Mouse (Mus musculus): Measurements from ENCODE around the gene Inpp5a. TPM values are rescaled to one million over a fixed set of nuclear protein-coding genes. Genes with fewer than 3 reads are reported as not detected.
"Not testable (repeated sequence)": the region's sequence is repeated elsewhere in the genome, so short reads cannot be mapped to it uniquely, and the experiment has no call there.

The Inpp5a gene
- polyA plus RNA-seq, 1 experiment from 2014 or later: 22.4 TPM

DNA sequence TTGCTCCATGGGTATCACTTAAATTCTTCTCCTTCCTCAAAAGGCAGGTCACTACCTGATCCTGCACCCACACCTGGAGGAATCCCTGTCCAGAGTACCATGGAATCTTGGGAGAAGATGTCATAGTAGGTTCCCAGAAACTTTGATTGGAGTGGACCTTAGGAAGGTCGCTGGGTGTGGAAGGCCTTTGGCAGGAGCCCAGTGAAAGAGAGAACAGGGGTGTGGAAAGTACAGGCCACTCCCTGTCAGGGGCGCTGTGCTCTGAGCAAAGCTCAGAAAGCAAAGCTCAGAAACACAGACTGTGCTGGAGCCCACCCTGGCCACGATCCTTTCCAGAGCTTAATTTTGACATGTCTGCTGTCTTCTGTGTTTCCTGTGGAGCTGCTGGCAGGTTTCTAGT, 24.5 kb downstream of the Inpp5a start:
- WGBS: 83% methylated on average over 3 of the region's 3 CpGs
- H3K27me3 ChIP-seq (ENCODE audit: control insufficient read depth, insufficient read depth, low read length): no peaks in the 10 kb centered on the region
- H3K27ac ChIP-seq (ENCODE audit: low read depth, low read length): no peak overlapping the region
- no peaks in the 10 kb centered on the region for H3K9me3 ChIP-seq (ENCODE audit: control insufficient read depth, low read length)
- H3K4me1 ChIP-seq (replicated peaks; ENCODE audit: control insufficient read depth, insufficient read depth, low read length): no peaks in the 10 kb centered on the region
- DNase-seq (ENCODE audit: low spot score): no peak
- no peaks in the 10 kb centered on the region for H3K36me3 ChIP-seq (ENCODE audit: control insufficient read depth, insufficient read depth, low read length)
- no peak overlapping the region for H3K9ac ChIP-seq (ENCODE audit: low read length)
- H3K4me3 ChIP-seq (ENCODE audit: low read depth, low read length): no peak overlapping the region
- H3K4me2 ChIP-seq (ENCODE audit: low read depth, low read length, severe bottlenecking): no peak overlapping the region
- no peak for ATAC-seq (replicated peaks; ENCODE audit: low FRiP score)

DNA sequence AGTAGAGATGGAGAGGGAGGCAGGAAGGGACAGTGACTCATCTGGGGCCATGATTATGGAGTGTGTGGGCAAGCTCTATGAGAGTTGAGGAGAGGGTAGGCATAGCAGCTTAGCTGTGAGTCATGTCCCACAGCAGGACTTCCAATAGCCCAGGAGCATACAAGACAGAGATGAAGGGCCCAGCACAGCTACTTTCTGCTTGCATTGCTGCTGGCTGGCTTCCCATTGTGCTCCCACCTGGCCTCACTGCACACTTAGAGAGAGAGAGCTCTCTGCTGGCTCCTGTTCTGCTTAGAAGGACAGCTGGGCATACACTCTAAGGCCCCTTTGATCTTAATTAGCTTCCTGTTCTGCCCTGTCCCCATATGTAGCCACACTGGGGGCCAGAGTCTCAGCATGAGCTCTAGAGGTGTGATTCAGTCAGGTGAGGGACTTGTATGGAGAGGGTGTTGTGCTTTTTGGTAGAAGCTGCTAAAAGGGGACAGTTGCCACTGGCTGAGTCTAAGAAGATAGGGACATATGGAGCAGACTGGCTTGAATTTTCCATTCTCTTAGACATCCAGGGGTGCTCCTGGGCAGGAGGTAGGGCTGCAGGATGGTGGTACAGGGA, 26.8 kb downstream of the Inpp5a start:
- no peak overlapping the region for H3K27ac ChIP-seq (ENCODE audit: low read depth, low read length)
- no peaks in the 10 kb centered on the region for H3K27me3 ChIP-seq (ENCODE audit: control insufficient read depth, insufficient read depth, low read length)
- no peak for ATAC-seq (replicated peaks; ENCODE audit: low FRiP score)

DNA sequence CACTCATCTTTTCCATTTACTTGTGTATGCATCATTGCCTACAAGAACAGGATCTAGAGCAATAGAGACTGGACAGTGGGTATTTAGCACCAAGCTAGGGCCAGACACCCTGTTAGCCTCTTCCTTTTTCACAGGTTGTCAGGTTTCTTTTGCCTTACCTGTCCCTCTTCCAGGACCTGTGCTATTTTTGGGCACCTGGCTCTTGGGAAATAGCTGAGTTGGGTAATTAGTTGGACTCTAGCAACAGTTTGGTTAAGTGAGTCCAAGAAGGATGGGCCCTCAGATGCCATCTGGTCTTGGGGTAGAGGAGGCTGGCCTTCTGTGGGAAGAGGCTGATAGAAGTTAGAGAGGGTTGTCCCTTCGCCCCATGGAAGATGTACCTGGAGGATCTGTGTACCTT, 29.5 kb downstream of the Inpp5a start:
- no peak overlapping the region for H3K9ac ChIP-seq (ENCODE audit: low read length)
- WGBS: 95% methylated on average over 1 of the region's 1 CpGs
- no peaks in the 10 kb centered on the region for H3K36me3 ChIP-seq (ENCODE audit: control insufficient read depth, insufficient read depth, low read length)
- no peak for DNase-seq (ENCODE audit: low spot score)
- H3K27ac ChIP-seq (ENCODE audit: low read depth, low read length): no peak overlapping the region
- H3K9me3 ChIP-seq (ENCODE audit: control insufficient read depth, low read length): no peaks in the 10 kb centered on the region
- no peaks in the 10 kb centered on the region for H3K4me1 ChIP-seq (replicated peaks; ENCODE audit: control insufficient read depth, insufficient read depth, low read length)
- H3K4me3 ChIP-seq (ENCODE audit: low read depth, low read length): no peak overlapping the region
- no peak for ATAC-seq (replicated peaks; ENCODE audit: low FRiP score)
- no peaks in the 10 kb centered on the region for H3K27me3 ChIP-seq (ENCODE audit: control insufficient read depth, insufficient read depth, low read length)
- H3K4me2 ChIP-seq (ENCODE audit: low read depth, low read length, severe bottlenecking): no peak overlapping the region

More for the DNA sequence above, 26.8 kb downstream of the Inpp5a start:
- H3K4me3 ChIP-seq (ENCODE audit: low read depth, low read length): no peak overlapping the region
- peak; percentile 50 for DNase-seq (ENCODE audit: low spot score)
- H3K4me1 ChIP-seq (replicated peaks; ENCODE audit: control insufficient read depth, insufficient read depth, low read length): no peaks in the 10 kb centered on the region
- H3K9me3 ChIP-seq (ENCODE audit: control insufficient read depth, low read length): no peaks in the 10 kb centered on the region
- H3K9ac ChIP-seq (ENCODE audit: low read length): no peak overlapping the region
- H3K4me2 ChIP-seq (ENCODE audit: low read depth, low read length, severe bottlenecking): no peak overlapping the region
- H3K36me3 ChIP-seq (ENCODE audit: control insufficient read depth, insufficient read depth, low read length): no peaks in the 10 kb centered on the region

DNA sequence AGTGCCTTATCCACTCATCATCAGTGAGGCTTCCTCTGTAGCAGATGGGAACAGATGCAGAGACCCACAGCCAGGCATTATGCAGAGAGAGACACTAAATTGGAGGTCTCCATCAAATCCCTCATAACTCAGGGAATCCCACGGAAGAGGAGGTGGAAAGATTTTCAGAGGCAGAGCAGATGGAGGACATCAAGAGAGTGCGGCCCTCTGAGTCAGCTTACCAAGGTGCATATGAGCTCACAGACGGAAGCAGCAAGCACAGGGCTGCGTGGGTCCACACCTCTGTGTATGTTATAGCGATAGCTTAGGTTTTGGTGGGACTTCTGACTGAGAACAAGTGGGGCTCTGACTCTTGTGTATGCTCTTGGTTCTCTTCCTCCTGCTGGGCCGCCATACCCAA, 33.9 kb downstream of the Inpp5a start:
- Histone ChIP-seq H3K4me3 (ENCODE audit: low read depth, low read length) (no peak overlapping the region), H3K27me3 (ENCODE audit: control insufficient read depth, insufficient read depth, low read length) (no peaks in the 10 kb centered on the region), H3K9ac (ENCODE audit: low read length) (no peak overlapping the region), H3K36me3 (ENCODE audit: control insufficient read depth, insufficient read depth, low read length) (no peaks in the 10 kb centered on the region), H3K4me2 (ENCODE audit: low read depth, low read length, severe bottlenecking) (no peak overlapping the region), H3K27ac (ENCODE audit: low read depth, low read length) (no peak overlapping the region), H3K4me1 (replicated peaks; ENCODE audit: control insufficient read depth, insufficient read depth, low read length) (no peaks in the 10 kb centered on the region), H3K9me3 (ENCODE audit: control insufficient read depth, low read length) (peaks cover 2% of the 10 kb centered on the region; the same call in 1 of the 2 replicates)
- WGBS: 95% methylated on average over 6 of the region's 6 CpGs
- ATAC-seq (replicated peaks; ENCODE audit: low FRiP score): no peak
- DNase-seq (ENCODE audit: low spot score): no peak

DNA sequence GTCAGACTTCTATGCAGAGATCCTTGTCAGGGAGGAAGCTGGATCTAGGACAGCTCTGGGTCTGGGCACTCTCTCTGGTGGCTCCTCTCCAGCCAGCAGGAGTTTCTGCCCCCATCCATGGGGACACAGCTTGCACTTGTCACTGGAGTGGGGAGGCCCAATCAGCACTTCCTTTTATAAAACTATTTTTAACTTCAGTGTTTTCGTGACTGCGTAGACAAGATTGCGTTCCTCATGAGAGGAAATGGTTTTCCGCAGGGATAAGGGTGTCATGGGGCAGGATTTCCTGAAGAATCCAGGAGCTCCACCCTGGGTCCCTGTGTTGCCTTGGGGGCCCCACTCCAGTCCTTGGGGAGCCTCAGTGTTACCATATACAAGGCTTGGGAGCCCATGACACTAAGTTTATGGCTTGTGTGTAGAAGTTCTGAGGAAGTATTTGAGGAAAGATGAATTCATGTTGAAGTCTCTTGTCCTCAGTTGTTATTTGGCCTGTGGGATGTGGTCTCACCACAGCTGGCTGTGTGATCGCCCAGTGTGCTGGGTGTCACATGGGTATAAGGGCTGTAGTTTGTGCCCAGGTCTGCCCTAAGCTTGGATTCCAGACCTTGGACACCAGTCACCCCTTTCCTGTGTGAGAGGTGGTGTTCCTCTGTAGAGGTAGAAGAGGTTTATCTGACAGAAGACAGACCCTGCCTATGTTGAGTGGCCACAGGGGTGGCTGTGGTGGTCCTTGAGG, 45.4 kb downstream of the Inpp5a start:
- WGBS: 87% methylated on average over 5 of the region's 5 CpGs
- no peak overlapping the region for H3K4me2 ChIP-seq (ENCODE audit: low read depth, low read length, severe bottlenecking)
- H3K9me3 ChIP-seq (ENCODE audit: control insufficient read depth, low read length): no peaks in the 10 kb centered on the region
- ATAC-seq (replicated peaks; ENCODE audit: low FRiP score) (no peak), DNase-seq (ENCODE audit: low spot score) (no peak)
- H3K4me3 ChIP-seq (ENCODE audit: low read depth, low read length): no peak overlapping the region
- no peaks in the 10 kb centered on the region for H3K4me1 ChIP-seq (replicated peaks; ENCODE audit: control insufficient read depth, insufficient read depth, low read length)
- H3K36me3 ChIP-seq (ENCODE audit: control insufficient read depth, insufficient read depth, low read length): no peaks in the 10 kb centered on the region
- no peak overlapping the region for H3K9ac ChIP-seq (ENCODE audit: low read length)
- no peaks in the 10 kb centered on the region for H3K27me3 ChIP-seq (ENCODE audit: control insufficient read depth, insufficient read depth, low read length)
- H3K27ac ChIP-seq (ENCODE audit: low read depth, low read length): no peak overlapping the region

DNA sequence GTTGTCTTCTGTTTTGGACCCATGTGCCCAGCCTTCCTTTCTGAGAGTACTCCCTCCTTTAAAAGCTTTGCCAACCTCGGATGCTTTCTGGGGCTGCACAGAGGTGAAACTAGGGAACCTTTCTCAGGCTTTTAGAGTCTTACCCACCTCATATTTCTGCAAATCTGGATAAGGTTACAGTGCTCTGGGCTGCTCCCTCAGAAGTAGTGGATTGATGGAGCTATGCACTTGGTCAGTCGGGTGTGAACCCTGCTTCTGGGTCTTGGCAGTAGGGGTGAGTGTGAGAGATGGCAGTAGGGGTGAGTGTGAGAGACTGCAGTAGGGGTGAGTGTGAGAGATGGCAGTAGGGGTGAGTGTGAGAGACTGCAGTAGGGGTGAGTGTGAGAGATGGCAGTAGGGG, 46.0 kb downstream of the Inpp5a start:
- not testable (repeated sequence) for H3K27me3 ChIP-seq (ENCODE audit: control insufficient read depth, insufficient read depth, low read length); H3K27ac ChIP-seq (ENCODE audit: low read depth, low read length); ATAC-seq (replicated peaks; ENCODE audit: low FRiP score); H3K4me2 ChIP-seq (ENCODE audit: low read depth, low read length, severe bottlenecking); H3K36me3 ChIP-seq (ENCODE audit: control insufficient read depth, insufficient read depth, low read length); H3K4me3 ChIP-seq (ENCODE audit: low read depth, low read length); H3K9ac ChIP-seq (ENCODE audit: low read length); H3K9me3 ChIP-seq (ENCODE audit: control insufficient read depth, low read length); DNase-seq (ENCODE audit: low spot score); H3K4me1 ChIP-seq (replicated peaks; ENCODE audit: control insufficient read depth, insufficient read depth, low read length)
- 88% methylated on average over 2 of the region's 2 CpGs for WGBS

DNA sequence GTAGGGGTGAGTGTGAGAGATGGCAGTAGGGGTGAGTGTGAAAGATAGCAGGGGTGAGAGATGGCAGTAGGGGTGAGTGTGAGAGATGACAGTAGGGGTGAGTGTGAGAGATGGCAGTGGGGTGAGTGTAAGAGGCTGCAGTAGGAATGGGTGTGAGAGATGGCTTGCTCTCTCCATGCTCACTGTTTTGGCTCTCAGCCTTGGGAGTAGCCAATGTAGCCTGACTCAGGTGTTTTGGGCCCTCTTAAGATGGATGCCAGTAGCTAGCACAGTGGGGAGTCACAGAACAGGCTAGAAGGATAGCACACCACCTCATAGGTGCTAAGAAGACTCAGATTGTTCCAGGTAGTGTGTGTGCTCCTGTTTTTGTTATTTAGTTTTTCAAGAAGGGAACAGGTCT, 46.8 kb downstream of the Inpp5a start:
- no peak overlapping the region for H3K4me2 ChIP-seq (ENCODE audit: low read depth, low read length, severe bottlenecking)
- no peaks in the 10 kb centered on the region for H3K4me1 ChIP-seq (replicated peaks; ENCODE audit: control insufficient read depth, insufficient read depth, low read length)
- H3K36me3 ChIP-seq (ENCODE audit: control insufficient read depth, insufficient read depth, low read length): no peaks in the 10 kb centered on the region
- H3K27ac ChIP-seq (ENCODE audit: low read depth, low read length): no peak overlapping the region
- no peaks in the 10 kb centered on the region for H3K27me3 ChIP-seq (ENCODE audit: control insufficient read depth, insufficient read depth, low read length)
- H3K9ac ChIP-seq (ENCODE audit: low read length): no peak overlapping the region
- DNase-seq (ENCODE audit: low spot score) (no peak), ATAC-seq (replicated peaks; ENCODE audit: low FRiP score) (no peak)
- no peak overlapping the region for H3K4me3 ChIP-seq (ENCODE audit: low read depth, low read length)
- no peaks in the 10 kb centered on the region for H3K9me3 ChIP-seq (ENCODE audit: control insufficient read depth, low read length)

DNA sequence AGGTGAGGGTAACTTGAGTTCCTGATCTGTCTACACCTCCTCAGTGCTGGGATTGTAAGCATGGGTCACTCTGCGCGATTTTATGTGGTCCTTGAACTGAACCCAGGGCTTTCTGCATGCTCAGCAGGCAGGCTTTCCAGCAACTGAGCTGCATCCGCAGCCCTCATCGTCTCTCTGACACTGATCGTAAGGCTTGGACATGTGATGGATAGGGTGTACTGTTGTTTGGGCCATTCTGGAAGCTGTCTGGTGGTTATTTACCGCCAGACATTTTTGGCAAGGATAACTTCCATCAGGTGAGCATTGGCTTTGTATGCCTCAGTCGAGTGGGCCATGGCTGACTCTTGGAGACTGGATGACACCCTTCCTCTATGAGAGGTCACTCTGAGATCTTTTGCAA, 48.0 kb downstream of the Inpp5a start:
- Histone ChIP-seq H3K27me3 (ENCODE audit: control insufficient read depth, insufficient read depth, low read length) (no peaks in the 10 kb centered on the region), H3K36me3 (ENCODE audit: control insufficient read depth, insufficient read depth, low read length) (no peaks in the 10 kb centered on the region), H3K9me3 (ENCODE audit: control insufficient read depth, low read length) (no peaks in the 10 kb centered on the region), H3K27ac (ENCODE audit: low read depth, low read length) (no peak overlapping the region), H3K4me2 (ENCODE audit: low read depth, low read length, severe bottlenecking) (no peak overlapping the region), H3K9ac (ENCODE audit: low read length) (no peak overlapping the region), H3K4me1 (replicated peaks; ENCODE audit: control insufficient read depth, insufficient read depth, low read length) (no peaks in the 10 kb centered on the region), H3K4me3 (ENCODE audit: low read depth, low read length) (no peak overlapping the region)
- WGBS: 90% methylated on average over 7 of the region's 7 CpGs
- DNase-seq (ENCODE audit: low spot score) (no peak), ATAC-seq (replicated peaks; ENCODE audit: low FRiP score) (no peak)

DNA sequence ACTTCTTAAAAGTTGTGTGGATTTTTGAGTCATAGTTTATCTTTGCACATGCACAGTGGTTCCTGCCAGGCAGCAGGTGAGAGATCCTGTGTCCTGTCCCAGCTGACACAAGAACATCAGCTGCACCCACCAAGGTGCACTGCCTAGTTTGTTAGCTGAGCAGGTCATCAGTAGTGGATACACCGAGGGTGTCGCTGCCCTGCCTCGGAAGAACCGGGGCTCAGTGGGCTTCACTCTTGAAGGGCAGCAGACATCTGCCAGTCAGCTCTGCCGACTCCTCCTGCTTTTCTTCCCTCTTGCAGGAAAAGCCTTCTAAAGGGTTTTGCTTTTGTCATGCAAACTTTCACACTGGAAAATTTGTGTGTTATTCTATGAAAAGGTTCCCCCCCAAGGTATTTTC, 48.6 kb downstream of the Inpp5a start:
- Histone ChIP-seq H3K27me3 (ENCODE audit: control insufficient read depth, insufficient read depth, low read length) (no peaks in the 10 kb centered on the region), H3K4me3 (ENCODE audit: low read depth, low read length) (no peak overlapping the region), H3K4me2 (ENCODE audit: low read depth, low read length, severe bottlenecking) (no peak overlapping the region), H3K4me1 (replicated peaks; ENCODE audit: control insufficient read depth, insufficient read depth, low read length) (no peaks in the 10 kb centered on the region), H3K9ac (ENCODE audit: low read length) (no peak overlapping the region), H3K27ac (ENCODE audit: low read depth, low read length) (no peak overlapping the region), H3K36me3 (ENCODE audit: control insufficient read depth, insufficient read depth, low read length) (no peaks in the 10 kb centered on the region), H3K9me3 (ENCODE audit: control insufficient read depth, low read length) (no peaks in the 10 kb centered on the region)
- WGBS: 83% methylated on average over 5 of the region's 5 CpGs
- DNase-seq (ENCODE audit: low spot score): no peak
- ATAC-seq (replicated peaks; ENCODE audit: low FRiP score): no peak

Data from forebrain, embryonic 11.5 days (tissue).